Mouse (Mus musculus) left cerebral cortex, adult 18-20 months (tissue): Measurements from ENCODE around the gene Myo1g. TPM values are rescaled to one million over a fixed set of nuclear protein-coding genes. Genes with fewer than 3 reads are reported as not detected.

Experiments used
- DNase-seq, 2 experiments: peaks; one replicate each; pipeline ENCODE4 v3.0.0; 2021 to 2022; ENCODE audit warnings: low spot score in 2 of 2, mixed read lengths in 1 of 2
- long read RNA-seq, 2 experiments: library from polyadenylated mRNA; stranded (forward); transcript quantifications; one replicate each; pipeline ENCODE4 v2.0.0; 2021
- total RNA-seq, 2 experiments: library from RNA; stranded (reverse); gene quantifications; 2 replicates each; pipeline ENCODE4 v1.2.3; 2021

Myo1g gene
- under 1 TPM; 0.23 to 0.49 TPM for total RNA-seq
- long read RNA-seq, experiment 1, result 0 reads
- long read RNA-seq, experiment 2, result 0 reads

- DNase-seq, result no peak
Observed at GRCm38 (mm10) chr11:6520507-6521173, at the start of gene Myo1g. Gene Myo1g (minus strand): TSS chr11:6520965.

- DNase-seq, result no peak
Observed at GRCm38 (mm10) chr11:6569410-6569777, 48.6 kb upstream of the Myo1g start.

GRCm38 (mm10) chr11:6568584-6569409, 48.0 kb upstream of the Myo1g start:
- peak; percentile 27 to 56 for DNase-seq

- DNase-seq, result no peak
Observed at GRCm38 (mm10) chr11:6567951-6568350, 47.2 kb upstream of the Myo1g start.

- DNase-seq, result no peak
Observed at GRCm38 (mm10) chr11:6566496-6566895, 45.7 kb upstream of the Myo1g start.

GRCm38 (mm10) chr11:6563201-6563600, 42.4 kb upstream of the Myo1g start:
- DNase-seq, result no peak

GRCm38 (mm10) chr11:6562359-6562758, 41.6 kb upstream of the Myo1g start:
- no peak for DNase-seq

- DNase-seq, result no peak
Observed at GRCm38 (mm10) chr11:6561474-6561873, 40.7 kb upstream of the Myo1g start.

- DNase-seq, result no peak
Observed at GRCm38 (mm10) chr11:6560655-6561360, 40.0 kb upstream of the Myo1g start.

GRCm38 (mm10) chr11:6559996-6560395, 39.2 kb upstream of the Myo1g start:
- DNase-seq, result no peak

- DNase-seq, result no peak
Observed at GRCm38 (mm10) chr11:6558234-6558633, 37.5 kb upstream of the Myo1g start.

- no peak for DNase-seq
Observed at GRCm38 (mm10) chr11:6550201-6550600, 29.4 kb upstream of the Myo1g start.

- no peak for DNase-seq
Observed at GRCm38 (mm10) chr11:6549770-6550169, 29.0 kb upstream of the Myo1g start.

GRCm38 (mm10) chr11:6547696-6548325, 27.0 kb upstream of the Myo1g start:
- DNase-seq, result no peak

- peak; percentile 24 to 44 for DNase-seq
Observed at GRCm38 (mm10) chr11:6547037-6547680, 26.4 kb upstream of the Myo1g start.

GRCm38 (mm10) chr11:6546205-6547013, 25.6 kb upstream of the Myo1g start, which contains the start of gene Ccm2:
Gene Ccm2 (plus strand): TSS chr11:6546887.
- DNase-seq, result peak; percentile 95 to 97

- no peak for DNase-seq
Observed at GRCm38 (mm10) chr11:6545857-6546192, 25.1 kb upstream of the Myo1g start.

GRCm38 (mm10) chr11:6545186-6545856, 24.6 kb upstream of the Myo1g start:
- DNase-seq, result no peak

GRCm38 (mm10) chr11:6544683-6545082, 23.9 kb upstream of the Myo1g start:
- DNase-seq, result no peak
